Comparison of ENCODE assay signal across 10 mouse cellular contexts in the genomic region with DNA sequence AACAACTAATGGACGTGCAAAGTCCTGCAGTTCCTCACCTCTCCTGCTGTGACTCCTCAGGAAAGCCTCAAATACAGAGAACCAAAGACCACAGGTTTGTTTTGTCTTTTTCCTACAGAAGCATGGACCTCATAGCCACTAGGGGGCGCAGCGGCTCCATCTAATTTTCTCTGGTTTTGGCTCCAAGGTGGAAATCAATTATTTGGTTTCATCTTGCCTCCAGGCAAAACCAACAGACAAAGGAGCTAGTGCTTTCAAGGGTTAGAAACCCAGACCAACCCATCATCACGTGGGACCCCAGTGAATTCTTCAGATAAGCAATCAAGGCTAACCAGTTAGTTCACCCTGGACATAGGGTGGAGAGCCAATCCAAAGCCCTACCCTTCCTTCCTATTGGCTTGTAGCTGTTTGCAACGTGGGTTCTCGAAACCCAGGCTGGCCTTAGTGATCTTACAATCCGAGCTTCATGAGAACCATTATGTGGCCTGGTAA. TPM values are rescaled to one million over a fixed set of nuclear protein-coding genes. Genes with fewer than 3 reads are reported as not detected.
A peak's percentile ranks its signal among the peaks of the same experiment; 100 is the strongest.
DNase-seq lines count a peak whose midpoint lies in the region; ATAC-seq and TF ChIP-seq lines count a peak whose summit lies in the region.
"Had no signal": no experiment of that assay in that cellular context is flagged by ENCODE, and none has a peak within 500 bp of the region (broad histone marks: within the 10 kb centered on the region; RNA-seq: fewer than 3 reads in every experiment).

No protein-coding gene starts in this region.

- 24% methylated on average over 7 of the region's 7 CpGs for WGBS in midbrain, embryonic 10.5 days
- WGBS in midbrain, embryonic 16.5 days, result 22% methylated on average over 7 of the region's 7 CpGs
- WGBS in stomach, embryonic 14.5 days, result 20% methylated on average over 7 of the region's 7 CpGs

- no peak overlapping the region for H3K9ac ChIP-seq in midbrain, embryonic 16.5 days (ENCODE audit: low read depth, low read length)
- no peak overlapping the region for H3K9ac ChIP-seq in stomach, embryonic 14.5 days (replicated peaks; ENCODE audit: low read depth, low read length)
- H3K9ac ChIP-seq: embryonic facial prominence, embryonic 12.5 days had no signal

- no peak overlapping the region for H3K4me2 ChIP-seq in midbrain, embryonic 16.5 days (ENCODE audit: low read length)
- peak overlapping the region; percentile 47 for H3K4me2 ChIP-seq in myocyte (ENCODE audit: low read depth)
- H3K4me2 ChIP-seq in stomach, embryonic 14.5 days (replicated peaks; ENCODE audit: low read depth, low read length), result no peak overlapping the region
- H3K4me2 ChIP-seq: embryonic facial prominence, embryonic 12.5 days had no signal

- DNase-seq in midbrain, embryonic 10.5 days (ENCODE audit: low spot score), result peak; percentile 80
- DNase-seq in cerebellum, postnatal 10 days, result peak; percentile 88 to 89
- peak; percentile 75 for DNase-seq in gastrocnemius, adult 2 months
- peak; percentile 82 for DNase-seq in kidney, adult 9 months
- DNase-seq in liver, result peak; percentile 82

- no peaks in the 10 kb centered on the region for H3K36me3 ChIP-seq in midbrain, embryonic 10.5 days
- no peaks in the 10 kb centered on the region for H3K36me3 ChIP-seq in midbrain, embryonic 16.5 days (ENCODE audit: control insufficient read depth, insufficient read depth, low read length)
- H3K36me3 ChIP-seq in myocyte (ENCODE audit: control insufficient read depth, insufficient read depth), result no peaks in the 10 kb centered on the region
- H3K36me3 ChIP-seq in stomach, embryonic 14.5 days (ENCODE audit: control insufficient read depth, insufficient read depth, low read length), result no peaks in the 10 kb centered on the region

- TF ChIP-seq CTCF in gastrocnemius, adult 2 months (IDR thresholded peaks at IDR 0.05), result peak; percentile 94

- H3K9me3 ChIP-seq in midbrain, embryonic 10.5 days (replicated peaks), result no peaks in the 10 kb centered on the region
- no peaks in the 10 kb centered on the region for H3K9me3 ChIP-seq in midbrain, embryonic 16.5 days (replicated peaks; ENCODE audit: control insufficient read depth, low read length, poor library complexity, severe bottlenecking)
- H3K9me3 ChIP-seq in stomach, embryonic 14.5 days (ENCODE audit: control insufficient read depth, low read depth, low read length), result no peaks in the 10 kb centered on the region
- H3K9me3 ChIP-seq: embryonic facial prominence, embryonic 12.5 days had no signal

- peaks cover 15% of the 10 kb centered on the region for H3K4me1 ChIP-seq in midbrain, embryonic 10.5 days
- peaks cover 11% of the 10 kb centered on the region for H3K4me1 ChIP-seq in midbrain, embryonic 16.5 days (ENCODE audit: control insufficient read depth, insufficient read depth, low read length)
- peaks cover 3% of the 10 kb centered on the region; the same call in 1 of the 2 replicates for H3K4me1 ChIP-seq in stomach, embryonic 14.5 days (ENCODE audit: control insufficient read depth, insufficient read depth, low read length)
- H3K4me1 ChIP-seq: embryonic facial prominence, embryonic 12.5 days had no signal

- intact Hi-C loops in gastrocnemius, adult 2 months (cut with DNase I), result loop anchor here (1.0 to 5.0 kb wide), 2 partner anchors 50 to 73 kb away; a partner anchor contains a TSS

- H3K27ac ChIP-seq in midbrain, embryonic 10.5 days (replicated peaks), result no peak overlapping the region
- no peak overlapping the region for H3K27ac ChIP-seq in midbrain, embryonic 16.5 days (ENCODE audit: low read length)
- no peak overlapping the region for H3K27ac ChIP-seq in gastrocnemius, adult 2 months
- no peak overlapping the region for H3K27ac ChIP-seq in stomach, embryonic 14.5 days (ENCODE audit: low read length)
- H3K27ac ChIP-seq: embryonic facial prominence, embryonic 12.5 days had no signal

- no peak overlapping the region for H3K4me3 ChIP-seq in midbrain, embryonic 10.5 days
- no peak overlapping the region for H3K4me3 ChIP-seq in midbrain, embryonic 16.5 days (ENCODE audit: low read depth, low read length)
- H3K4me3 ChIP-seq in gastrocnemius, adult 2 months, result peak overlapping the region; percentile 31; the same call in 1 of the 2 replicates
- no peak overlapping the region for H3K4me3 ChIP-seq in myocyte
- no peak overlapping the region for H3K4me3 ChIP-seq in stomach, embryonic 14.5 days (ENCODE audit: low read depth, low read length)
- H3K4me3 ChIP-seq: embryonic facial prominence, embryonic 12.5 days had no signal

- no peak overlapping the region for H3ac ChIP-seq in myocyte (ENCODE audit: control insufficient read depth, insufficient read length)

- peaks cover 9% of the 10 kb centered on the region for H3K27me3 ChIP-seq in midbrain, embryonic 10.5 days (ENCODE audit: low read depth, poor library complexity, severe bottlenecking)
- no peaks in the 10 kb centered on the region for H3K27me3 ChIP-seq in midbrain, embryonic 16.5 days (ENCODE audit: control insufficient read depth, insufficient read depth, low read depth, low read length)
- no peaks in the 10 kb centered on the region for H3K27me3 ChIP-seq in myocyte (ENCODE audit: control insufficient read depth, insufficient read depth, insufficient read length)
- H3K27me3 ChIP-seq in stomach, embryonic 14.5 days (ENCODE audit: control insufficient read depth, insufficient read depth, low read length), result no peaks in the 10 kb centered on the region
- H3K27me3 ChIP-seq: embryonic facial prominence, embryonic 12.5 days had no signal

- no peak for ATAC-seq in midbrain, embryonic 16.5 days
- peak; percentile 66 for ATAC-seq in stomach, embryonic 14.5 days (ENCODE audit: insufficient number of reproducible peaks, insufficient read depth, low FRiP score, low read depth)

- H3K79me2 ChIP-seq in myocyte (ENCODE audit: control insufficient read depth, insufficient read depth), result no peaks in the 10 kb centered on the region

- TF ChIP-seq POLR2A in myocyte (IDR thresholded peaks at IDR 0.05; ENCODE audit: insufficient read length, low read depth), result no peak

TF ChIP-seq in myocyte, 11 proteins besides CTCF, POLR2A, EP300 and RAD21:
- TF ChIP-seq CEBPB (IDR thresholded peaks at IDR 0.05; ENCODE audit: insufficient read depth, poor library complexity, severe bottlenecking), result no peak
- TF ChIP-seq POLR2AphosphoS2 (IDR thresholded peaks at IDR 0.05; ENCODE audit: insufficient read length, low read depth), result no peak
- TF ChIP-seq TCF3 (IDR thresholded peaks at IDR 0.05; ENCODE audit: insufficient read length, low read depth), result no peak
- no peak for TF ChIP-seq USF1 (IDR thresholded peaks at IDR 0.05; ENCODE audit: low read depth)
- no peak for TF ChIP-seq TCF12 (IDR thresholded peaks at IDR 0.05; ENCODE audit: insufficient read depth, poor library complexity, severe bottlenecking)
- no peak for TF ChIP-seq SRF (IDR thresholded peaks at IDR 0.05; ENCODE audit: control insufficient read depth, insufficient read length, low read depth)
- TF ChIP-seq REST (IDR thresholded peaks at IDR 0.05; ENCODE audit: insufficient read depth, insufficient read length), result no peak
- TF ChIP-seq MYOG (IDR thresholded peaks at IDR 0.05; ENCODE audit: control insufficient read depth in 1 of 3, insufficient read depth in 1 of 3, insufficient read length in 2 of 3, low read depth in 2 of 3), result no peak
- TF ChIP-seq MYOD1 (IDR thresholded peaks at IDR 0.05; ENCODE audit: control insufficient read depth in 1 of 3, insufficient read length in 2 of 3, low read depth in 2 of 3), result no peak
- no peak for TF ChIP-seq E2F4 (IDR thresholded peaks at IDR 0.05; ENCODE audit: insufficient read depth)
- TF ChIP-seq MAX (IDR thresholded peaks at IDR 0.05; ENCODE audit: low read depth), result no peak

RNA-seq across cellular contexts. Expression of a gene that starts 1.7 kb away (rescaled TPM):
- 14.7 and 15.6 TPM in 2 replicates for polyA plus RNA-seq in midbrain, embryonic 10.5 days (2016; fragmentation: Nextera tagmentation; extraction: Ambion mirVana)
- 3.7 and 3.9 TPM in 2 replicates for polyA plus RNA-seq in midbrain, embryonic 16.5 days (2015; fragmentation: Nextera tagmentation; extraction: Ambion mirVana)
- total RNA-seq in gastrocnemius, adult 2 months (2021), result 1 to 10 TPM in 1 of 2 experiments, under 1 TPM in 1; 0.84 to 1.7 TPM
- 20.6 TPM for polyA plus RNA-seq in myocyte (2012; fragmentation: generic; extraction: Trizol)
- 63.4 and 67.3 TPM in 2 replicates for polyA plus RNA-seq in stomach, embryonic 14.5 days (2014; fragmentation: Nextera tagmentation; extraction: Ambion mirVana)

RNA-seq across cellular contexts. Expression of a gene that starts 9.7 kb away (rescaled TPM):
- 5.9 and 8.1 TPM in 2 replicates for polyA plus RNA-seq in midbrain, embryonic 10.5 days (2016; fragmentation: Nextera tagmentation; extraction: Ambion mirVana)
- 5.2 and 5.5 TPM in 2 replicates for polyA plus RNA-seq in midbrain, embryonic 16.5 days (2015; fragmentation: Nextera tagmentation; extraction: Ambion mirVana)
- 10 to 100 TPM; 10.8 to 12.4 TPM for total RNA-seq in gastrocnemius, adult 2 months (2021)
- polyA plus RNA-seq in myocyte (2012; fragmentation: generic; extraction: Trizol), result 5.4 TPM
- polyA plus RNA-seq in stomach, embryonic 14.5 days (2014; fragmentation: Nextera tagmentation; extraction: Ambion mirVana), result 14.4 and 16.9 TPM in 2 replicates

RNA-seq across cellular contexts. Expression of a gene that starts 17.8 kb away (rescaled TPM):
- 7.6 and 10.9 TPM in 2 replicates for polyA plus RNA-seq in midbrain, embryonic 10.5 days (2016; fragmentation: Nextera tagmentation; extraction: Ambion mirVana)
- polyA plus RNA-seq in midbrain, embryonic 16.5 days (2015; fragmentation: Nextera tagmentation; extraction: Ambion mirVana), result 6.4 and 7.6 TPM in 2 replicates
- 1 to 10 TPM in 1 of 2 experiments, under 1 TPM in 1; 0.46 to 1.7 TPM for total RNA-seq in gastrocnemius, adult 2 months (2021)
- 0.73 TPM for polyA plus RNA-seq in myocyte (2012; fragmentation: generic; extraction: Trizol)
- polyA plus RNA-seq in stomach, embryonic 14.5 days (2014; fragmentation: Nextera tagmentation; extraction: Ambion mirVana), result 10.2 and 11.8 TPM in 2 replicates
- polyA plus RNA-seq: testis, adult 2 months had no signal

RNA-seq across cellular contexts. Expression of a gene that starts 41.8 kb away (rescaled TPM):
- 0.67 and 1.1 TPM in 2 replicates for polyA plus RNA-seq in midbrain, embryonic 10.5 days (2016; fragmentation: Nextera tagmentation; extraction: Ambion mirVana)
- polyA plus RNA-seq in midbrain, embryonic 16.5 days (2015; fragmentation: Nextera tagmentation; extraction: Ambion mirVana), result 3.0 and 3.3 TPM in 2 replicates
- total RNA-seq in gastrocnemius, adult 2 months (2021), result not detected
- polyA plus RNA-seq in myocyte (2012; fragmentation: generic; extraction: Trizol), result not detected
- 0.68 and 1.2 TPM in 2 replicates for polyA plus RNA-seq in stomach, embryonic 14.5 days (2014; fragmentation: Nextera tagmentation; extraction: Ambion mirVana)

RNA-seq across cellular contexts. Expression of a gene that starts 49.7 kb away (rescaled TPM):
- polyA plus RNA-seq in midbrain, embryonic 10.5 days (2016; fragmentation: Nextera tagmentation; extraction: Ambion mirVana), result 60.9 and 67.7 TPM in 2 replicates
- 219 and 224 TPM in 2 replicates for polyA plus RNA-seq in midbrain, embryonic 16.5 days (2015; fragmentation: Nextera tagmentation; extraction: Ambion mirVana)
- 1 to 10 TPM; 5.2 to 6.7 TPM for total RNA-seq in gastrocnemius, adult 2 months (2021)
- polyA plus RNA-seq in myocyte (2012; fragmentation: generic; extraction: Trizol), result 57.3 TPM
- 150 and 173 TPM in 2 replicates for polyA plus RNA-seq in stomach, embryonic 14.5 days (2014; fragmentation: Nextera tagmentation; extraction: Ambion mirVana)
